Mouse (Mus musculus): ENCODE measurements around the gene Gpr157. TPM values are rescaled to one million over a fixed set of nuclear protein-coding genes. Genes with fewer than 3 reads are reported as not detected.
"Not testable (repeated sequence)": the region's sequence is repeated elsewhere in the genome, so short reads cannot be mapped to it uniquely, and the experiment has no call there.

Gpr157 gene
- 1.3 and 1.5 TPM in 2 replicates for polyA plus RNA-seq (2015; fragmentation: Nextera tagmentation; extraction: Ambion mirVana)

GRCm38 (mm10) chr4:150087161-150087889, at the start of gene Gpr157:
TSS of gene Gpr157 (plus strand) at chr4:150087365.
- peak within 1 kb of the TSS; percentile 76 for H3K27ac ChIP-seq
- ATAC-seq, result peak; percentile 97
- under 1% methylated on average over 56 of the region's 56 CpGs for WGBS

DNA sequence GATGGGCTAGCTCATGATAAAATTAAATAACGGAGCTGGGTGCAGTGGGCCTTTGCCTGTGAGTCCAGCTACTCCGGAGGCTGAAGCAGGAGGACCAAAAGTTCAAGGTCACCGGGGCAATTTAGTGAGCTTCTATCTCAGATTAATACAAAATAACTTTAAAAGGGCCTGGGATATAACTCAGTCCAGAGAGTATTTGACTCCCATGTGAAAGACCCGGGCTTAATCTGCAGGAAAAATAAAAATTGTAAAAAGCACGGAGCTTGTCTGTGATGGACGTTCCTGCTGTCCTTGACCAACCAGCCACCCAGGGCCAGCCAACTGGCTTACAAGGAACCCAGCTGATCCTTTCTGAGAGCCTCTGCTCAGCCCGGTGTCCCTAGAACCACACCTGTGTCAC, 48.6 kb upstream of the Gpr157 start:
- WGBS, result 79% methylated on average over 7 of the region's 7 CpGs
- H3K9me3 ChIP-seq, result no peaks in the 10 kb centered on the region

More at GRCm38 (mm10) chr4:150087161-150087889, at the start of gene Gpr157:
- peaks cover 13% of the 10 kb centered on the region for H3K4me1 ChIP-seq (replicated peaks)
- no peaks in the 10 kb centered on the region for H3K36me3 ChIP-seq
- peak within 1 kb of the TSS; percentile 77 for H3K9ac ChIP-seq
- peak within 1 kb of the TSS; percentile 71 for H3K4me3 ChIP-seq (replicated peaks)
- peaks cover 4% of the 10 kb centered on the region; the same call in 1 of the 2 replicates for H3K27me3 ChIP-seq (replicated peaks)
- H3K4me2 ChIP-seq (replicated peaks), result peak within 1 kb of the TSS; percentile 100
- peaks cover 3% of the 10 kb centered on the region; the same call in 1 of the 2 replicates for H3K9me3 ChIP-seq

DNA sequence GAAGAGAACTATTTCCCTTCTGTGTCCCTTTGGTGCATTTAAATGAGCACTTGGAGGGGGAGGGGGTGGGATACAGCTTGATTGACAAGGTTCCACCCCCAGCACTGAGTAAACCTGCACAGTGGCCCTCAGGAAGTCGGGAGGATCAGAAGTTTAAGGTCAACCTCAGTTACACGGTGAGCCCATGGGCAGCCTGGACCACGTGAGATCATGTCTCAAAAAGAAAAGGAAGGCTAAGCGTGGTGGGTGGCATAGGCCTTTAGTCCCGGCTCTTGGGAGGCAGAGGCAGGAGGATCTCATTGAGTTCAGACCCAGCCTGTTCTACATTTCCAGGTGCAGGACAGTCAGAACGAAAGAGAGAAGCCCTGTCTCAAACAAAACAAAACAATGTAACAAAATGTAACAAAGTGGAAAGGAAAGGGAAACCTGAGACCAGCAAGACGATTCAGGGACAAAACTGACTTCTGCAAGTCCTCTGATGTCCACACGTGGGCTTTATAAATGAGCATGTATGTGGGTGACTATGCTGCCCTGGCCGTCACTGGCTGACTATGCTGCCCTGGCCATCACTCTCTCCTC, 47.1 kb upstream of the Gpr157 start:
- H3K4me1 ChIP-seq (replicated peaks), result 0 out of 2 replicates have a peak, but pooled peaks cover under 1% of the 10 kb centered on the region
- H3K36me3 ChIP-seq, result no peaks in the 10 kb centered on the region
- ATAC-seq, result no peak
- 81% methylated on average over 9 of the region's 9 CpGs for WGBS
- H3K4me3 ChIP-seq (replicated peaks), result no peak overlapping the region
- no peak overlapping the region for H3K4me2 ChIP-seq (replicated peaks)
- no peak overlapping the region for H3K27ac ChIP-seq
- H3K27me3 ChIP-seq (replicated peaks), result no peaks in the 10 kb centered on the region; the same call in 1 of the 2 replicates
- no peak overlapping the region for H3K9ac ChIP-seq
- no peaks in the 10 kb centered on the region for H3K9me3 ChIP-seq

More for the DNA sequence above, 48.6 kb upstream of the Gpr157 start:
- H3K4me3 ChIP-seq (replicated peaks), result no peak overlapping the region
- H3K27ac ChIP-seq, result no peak overlapping the region
- H3K36me3 ChIP-seq, result no peaks in the 10 kb centered on the region
- H3K9ac ChIP-seq, result no peak overlapping the region
- peaks cover 10% of the 10 kb centered on the region for H3K4me1 ChIP-seq (replicated peaks)
- no peak overlapping the region for H3K4me2 ChIP-seq (replicated peaks)
- H3K27me3 ChIP-seq (replicated peaks), result peaks cover 14% of the 10 kb centered on the region
- no peak for ATAC-seq

GRCm38 (mm10) chr4:150040856-150041255, 46.3 kb upstream of the Gpr157 start:
- H3K4me2 ChIP-seq (replicated peaks); H3K9ac ChIP-seq: not testable (repeated sequence)

GRCm38 (mm10) chr4:150041346-150042110, 45.6 kb upstream of the Gpr157 start:
- 0 out of 2 replicates have a peak, but pooled peaks have one; percentile 31 for ATAC-seq
- 74% methylated on average over 10 of the region's 10 CpGs for WGBS
- H3K36me3 ChIP-seq, result no peaks in the 10 kb centered on the region
- no peaks in the 10 kb centered on the region for H3K4me1 ChIP-seq (replicated peaks)
- H3K4me2 ChIP-seq (replicated peaks), result no peak overlapping the region
- no peak overlapping the region for H3K27ac ChIP-seq
- no peak overlapping the region for H3K9ac ChIP-seq
- no peaks in the 10 kb centered on the region for H3K27me3 ChIP-seq (replicated peaks)
- no peaks in the 10 kb centered on the region for H3K9me3 ChIP-seq
- no peak overlapping the region for H3K4me3 ChIP-seq (replicated peaks)

More at GRCm38 (mm10) chr4:150040856-150041255, 46.3 kb upstream of the Gpr157 start:
- not testable (repeated sequence) for ATAC-seq; H3K27me3 ChIP-seq (replicated peaks); H3K4me1 ChIP-seq (replicated peaks); H3K9me3 ChIP-seq; H3K36me3 ChIP-seq; H3K4me3 ChIP-seq (replicated peaks); H3K27ac ChIP-seq
- WGBS, result 67% methylated on average over 1 of the region's 1 CpGs

GRCm38 (mm10) chr4:150043591-150043990, 43.6 kb upstream of the Gpr157 start:
- peaks cover 12% of the 10 kb centered on the region for H3K4me1 ChIP-seq (replicated peaks)
- 93% methylated on average over 9 of the region's 9 CpGs for WGBS
- ATAC-seq, result no peak
- no peak overlapping the region for H3K4me3 ChIP-seq (replicated peaks)
- no peak overlapping the region for H3K9ac ChIP-seq
- no peaks in the 10 kb centered on the region for H3K9me3 ChIP-seq
- no peak overlapping the region for H3K4me2 ChIP-seq (replicated peaks)
- H3K27ac ChIP-seq, result no peak overlapping the region
- no peaks in the 10 kb centered on the region for H3K36me3 ChIP-seq
- peaks cover 8% of the 10 kb centered on the region for H3K27me3 ChIP-seq (replicated peaks)

GRCm38 (mm10) chr4:150048038-150048437, 39.1 kb upstream of the Gpr157 start:
- ATAC-seq, result peak; percentile 74
- peak overlapping the region; percentile 50 for H3K9ac ChIP-seq
- peaks cover 24% of the 10 kb centered on the region for H3K27me3 ChIP-seq (replicated peaks)
- no peaks in the 10 kb centered on the region for H3K36me3 ChIP-seq
- H3K4me2 ChIP-seq (replicated peaks), result peak overlapping the region; percentile 94
- H3K4me3 ChIP-seq (replicated peaks), result peak overlapping the region; percentile 53
- H3K27ac ChIP-seq, result no peak overlapping the region
- under 1% methylated on average over 20 of the region's 20 CpGs for WGBS
- peaks cover 20% of the 10 kb centered on the region for H3K4me1 ChIP-seq (replicated peaks)
- H3K9me3 ChIP-seq, result no peaks in the 10 kb centered on the region

GRCm38 (mm10) chr4:150048478-150049156, 38.5 kb upstream of the Gpr157 start:
- Histone ChIP-seq H3K4me1 (replicated peaks) (peaks cover 20% of the 10 kb centered on the region), H3K4me3 (replicated peaks) (peak overlapping the region; percentile 53), H3K27ac (no peak overlapping the region), H3K4me2 (replicated peaks) (peak overlapping the region; percentile 94), H3K9ac (peak overlapping the region; percentile 50), H3K36me3 (no peaks in the 10 kb centered on the region), H3K27me3 (replicated peaks) (peaks cover 24% of the 10 kb centered on the region), H3K9me3 (no peaks in the 10 kb centered on the region)
- peak; percentile 62 for ATAC-seq
- 1% methylated on average over 49 of the region's 49 CpGs for WGBS

- 19% methylated on average over 15 of the region's 15 CpGs for WGBS
- Histone ChIP-seq H3K4me1 (replicated peaks) (peaks cover 20% of the 10 kb centered on the region), H3K27me3 (replicated peaks) (peaks cover 24% of the 10 kb centered on the region), H3K4me2 (replicated peaks) (peak overlapping the region; percentile 94), H3K4me3 (replicated peaks) (peak overlapping the region; percentile 53), H3K9me3 (no peaks in the 10 kb centered on the region), H3K36me3 (no peaks in the 10 kb centered on the region), H3K27ac (no peak overlapping the region), H3K9ac (peak overlapping the region; percentile 50)
- peak; percentile 13; the same call in 1 of the 2 replicates for ATAC-seq
Measured at GRCm38 (mm10) chr4:150049157-150049513, 38.0 kb upstream of the Gpr157 start.

- Histone ChIP-seq H3K4me3 (replicated peaks) (0 out of 2 replicates have a peak overlapping the region, but pooled peaks have one; percentile 53), H3K27ac (no peak overlapping the region)
Measured at GRCm38 (mm10) chr4:150049564-150050226, 37.5 kb upstream of the Gpr157 start.

DNA sequence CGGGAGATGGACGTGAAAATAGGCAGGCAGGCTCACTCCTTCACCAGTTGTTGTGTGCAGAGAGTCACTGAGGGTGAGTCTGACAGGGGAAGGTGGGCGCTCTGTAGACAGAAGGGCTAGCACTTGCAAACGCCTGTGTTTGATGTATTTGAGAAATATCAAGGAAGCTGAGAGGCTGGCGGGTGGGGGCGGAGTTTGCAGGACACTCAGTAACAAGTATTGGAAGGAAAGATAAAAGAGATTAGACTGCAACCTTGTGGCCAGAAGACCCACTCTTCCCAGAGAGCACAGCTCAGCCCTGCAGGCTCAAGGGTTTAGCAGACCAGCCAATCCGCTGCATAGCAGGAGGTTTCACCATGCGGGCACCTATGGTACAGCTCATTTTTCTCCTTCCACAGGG, 35.7 kb upstream of the Gpr157 start:
- Histone ChIP-seq H3K9ac (no peak overlapping the region), H3K4me2 (replicated peaks) (no peak overlapping the region), H3K9me3 (no peaks in the 10 kb centered on the region), H3K36me3 (no peaks in the 10 kb centered on the region), H3K27ac (no peak overlapping the region), H3K4me3 (replicated peaks) (no peak overlapping the region), H3K4me1 (replicated peaks) (peaks cover 20% of the 10 kb centered on the region), H3K27me3 (replicated peaks) (peaks cover 24% of the 10 kb centered on the region)
- no peak for ATAC-seq
- WGBS, result 71% methylated on average over 8 of the region's 8 CpGs

More at GRCm38 (mm10) chr4:150049564-150050226, 37.5 kb upstream of the Gpr157 start:
- Histone ChIP-seq H3K27me3 (replicated peaks) (peaks cover 24% of the 10 kb centered on the region), H3K9ac (no peak overlapping the region), H3K9me3 (no peaks in the 10 kb centered on the region), H3K36me3 (no peaks in the 10 kb centered on the region), H3K4me1 (replicated peaks) (peaks cover 20% of the 10 kb centered on the region), H3K4me2 (replicated peaks) (peak overlapping the region; percentile 94)
- ATAC-seq, result no peak
- 26% methylated on average over 13 of the region's 13 CpGs for WGBS
